Mouse (Mus musculus) liver (tissue): ENCODE data around the gene Gcn1l1.
"Not testable (repeated sequence)": the region's sequence is repeated elsewhere in the genome, so short reads cannot be mapped to it uniquely, and the experiment has no call there.

ENCODE experiments used
- DNase-seq: peaks from one replicate; pipeline ENCODE4 v3.0.0-alpha.2; 2020; ENCODE audit warnings: mixed read lengths

Gene Gcn1l1

GRCm38 (mm10) chr5:115564737-115565393 lies at the start of gene Gcn1l1:
Gene Gcn1l1, plus strand, starts transcription at chr5:115565254.
- peak; percentile 80 for DNase-seq

GRCm38 (mm10) chr5:115516081-115516907 lies 48.8 kb upstream of the Gcn1l1 start:
- DNase-seq: no peak

- no peak for DNase-seq
Observed at GRCm38 (mm10) chr5:115516908-115517307, 48.1 kb upstream of the Gcn1l1 start.

GRCm38 (mm10) chr5:115517501-115517900 lies 47.6 kb upstream of the Gcn1l1 start:
- DNase-seq: no peak

GRCm38 (mm10) chr5:115518214-115518613 lies 46.8 kb upstream of the Gcn1l1 start:
- not testable (repeated sequence) for DNase-seq

GRCm38 (mm10) chr5:115520325-115520869 lies 44.7 kb upstream of the Gcn1l1 start:
- DNase-seq: no peak

GRCm38 (mm10) chr5:115521553-115522461 lies 43.2 kb upstream of the Gcn1l1 start:
- peak; percentile 61 for DNase-seq

GRCm38 (mm10) chr5:115522531-115522930 lies 42.5 kb upstream of the Gcn1l1 start:
- DNase-seq: no peak

GRCm38 (mm10) chr5:115522981-115523499 lies 42.0 kb upstream of the Gcn1l1 start:
- no peak for DNase-seq

GRCm38 (mm10) chr5:115523971-115524370 lies 41.1 kb upstream of the Gcn1l1 start:
- no peak for DNase-seq

- DNase-seq: no peak
Observed at GRCm38 (mm10) chr5:115524471-115524870, 40.6 kb upstream of the Gcn1l1 start.

GRCm38 (mm10) chr5:115525416-115525815 lies 39.6 kb upstream of the Gcn1l1 start:
- no peak for DNase-seq

GRCm38 (mm10) chr5:115525943-115526342 lies 39.1 kb upstream of the Gcn1l1 start:
- DNase-seq: no peak

GRCm38 (mm10) chr5:115526456-115527202 lies 38.4 kb upstream of the Gcn1l1 start:
- no peak for DNase-seq

GRCm38 (mm10) chr5:115528128-115528527 lies 36.9 kb upstream of the Gcn1l1 start:
- DNase-seq: no peak

GRCm38 (mm10) chr5:115529364-115529741 lies 35.7 kb upstream of the Gcn1l1 start:
- no peak for DNase-seq

GRCm38 (mm10) chr5:115529742-115530446 lies 35.2 kb upstream of the Gcn1l1 start:
- no peak for DNase-seq

- no peak for DNase-seq
Observed at GRCm38 (mm10) chr5:115530447-115530809, 34.6 kb upstream of the Gcn1l1 start.

- peak; percentile 90 for DNase-seq
Observed at GRCm38 (mm10) chr5:115531671-115532270, 33.3 kb upstream of the Gcn1l1 start.

GRCm38 (mm10) chr5:115534290-115534731 lies 30.7 kb upstream of the Gcn1l1 start:
- no peak for DNase-seq

GRCm38 (mm10) chr5:115534856-115535255 lies 30.2 kb upstream of the Gcn1l1 start:
- DNase-seq: no peak
